Mouse (Mus musculus): ENCODE results near the gene Tmem108.

- TF ChIP-seq CTCF (IDR thresholded peaks at IDR 0.05; ENCODE audit: borderline replicate concordance, extremely low read depth, insufficient read depth, insufficient read length) (no peak), POLR2A (IDR thresholded peaks at IDR 0.05; ENCODE audit: borderline replicate concordance, extremely low read depth, insufficient read depth, insufficient read length, poor library complexity, severe bottlenecking) (no peak)
Observed at GRCm38 (mm10) chr9:103622988-103623387, 138.6 kb downstream of the Tmem108 start.

Data from brain, embryonic 14.5 days (tissue).